Mouse (Mus musculus) megakaryocyte, adult 5-6 weeks (primary cell): ENCODE data around the gene Hsp90b1. TPM values are rescaled to one million over a fixed set of nuclear protein-coding genes. Genes with fewer than 3 reads are reported as not detected.
"Not testable (repeated sequence)": the region's sequence is repeated elsewhere in the genome, so short reads cannot be mapped to it uniquely, and the experiment has no call there.

Source experiments
- ATAC-seq: 2 replicates; pipeline ENCODE4 v1.8.0; 2016; ENCODE audit warnings: mild to moderate bottlenecking, inconsistent platforms; ENCODE audit not compliant: poor library complexity, severe bottlenecking
- total RNA-seq, 2 experiments: library from RNA; stranded (forward) in 1 of 2; stranded (reverse) in 1 of 2; fragments of 153-499, 151-499 nt in 1 of 2; fragments of 221-1000, 200-1000 nt in 1 of 2; gene quantifications; 2 replicates each; pipeline versions ENCODE4 v1.2.3 to v1.2.4; 2015 to 2017

Gene Hsp90b1
- total RNA-seq (2015), result 448 and 496 TPM in 2 replicates
- 724 and 818 TPM in 2 replicates for total RNA-seq (2017)

DNA sequence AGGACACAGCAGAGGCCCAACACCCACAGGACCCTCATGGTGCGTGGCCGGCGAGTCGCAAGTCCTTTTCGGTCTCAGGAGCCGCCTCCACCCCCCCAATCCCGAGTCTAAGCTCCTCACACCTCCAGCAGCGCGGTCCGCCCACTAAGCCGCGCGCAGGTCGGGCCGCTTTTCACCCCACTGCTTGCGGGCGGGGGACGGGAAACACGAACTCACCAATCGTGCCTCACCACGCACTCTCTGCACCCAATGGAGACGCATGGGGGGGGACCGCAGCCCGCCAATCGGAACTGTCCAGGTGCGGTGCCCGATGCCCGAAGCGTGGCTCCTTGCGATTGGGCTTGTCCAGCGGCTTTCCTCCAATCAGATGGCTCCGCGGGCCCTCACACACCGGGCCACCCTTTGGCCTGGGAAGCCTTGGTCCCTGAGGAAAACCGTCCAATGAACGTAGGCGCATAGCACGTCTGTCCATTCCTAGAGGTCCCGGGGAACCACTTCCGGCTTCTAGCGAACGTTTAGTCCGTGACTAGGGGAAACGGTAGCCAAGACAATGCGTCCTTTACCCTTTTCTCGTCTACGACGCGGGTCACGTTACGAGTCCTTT, at the start of gene Hsp90b1, which contains the start of gene Ttc41:
Hsp90b1 (minus strand) TSS at position 192 of the 604 bp plus-strand sequence.
Ttc41 (plus strand) TSS at position 494 of the 604 bp plus-strand sequence.
- peak; percentile 78 for ATAC-seq

DNA sequence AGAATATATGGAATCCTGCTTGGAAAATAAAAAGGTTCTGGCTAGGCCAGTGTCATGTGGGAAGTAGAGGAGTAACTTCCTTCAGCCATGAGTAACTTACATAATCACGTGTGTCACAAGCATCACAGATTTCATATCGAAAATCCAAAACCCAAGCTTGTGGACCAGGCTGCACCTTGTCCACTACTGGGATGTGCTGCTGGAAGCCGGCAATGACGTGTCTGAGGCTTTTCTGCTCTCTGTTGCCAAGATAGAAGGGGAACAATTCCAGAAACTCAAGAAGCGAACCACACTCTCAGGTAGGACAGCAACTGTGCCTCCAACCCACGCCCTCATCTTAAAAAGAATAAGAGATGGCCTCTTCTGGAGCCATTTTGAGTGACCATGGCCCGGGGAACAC, 39.0 kb upstream of the Hsp90b1 start:
- ATAC-seq, result no peak

DNA sequence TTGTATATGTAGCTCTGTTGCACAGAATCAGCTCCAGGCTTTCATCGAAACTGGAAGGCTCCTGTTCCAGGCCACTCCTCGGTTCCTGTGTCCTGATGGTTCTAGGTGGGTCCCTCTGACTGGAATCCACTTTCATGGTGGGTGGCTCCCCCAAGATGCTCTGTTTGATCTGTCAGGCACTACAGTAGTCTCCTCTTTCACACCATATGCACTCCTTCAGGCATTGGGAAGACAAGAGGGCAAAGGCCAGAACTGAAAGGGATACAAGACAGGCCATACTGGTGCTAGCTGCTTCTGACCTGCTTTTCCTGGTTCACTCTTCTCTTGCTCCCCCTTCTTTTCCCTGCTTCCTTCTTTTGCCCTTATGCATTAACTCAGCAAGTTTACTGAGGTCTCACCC, 37.6 kb upstream of the Hsp90b1 start:
- ATAC-seq, result no peak

DNA sequence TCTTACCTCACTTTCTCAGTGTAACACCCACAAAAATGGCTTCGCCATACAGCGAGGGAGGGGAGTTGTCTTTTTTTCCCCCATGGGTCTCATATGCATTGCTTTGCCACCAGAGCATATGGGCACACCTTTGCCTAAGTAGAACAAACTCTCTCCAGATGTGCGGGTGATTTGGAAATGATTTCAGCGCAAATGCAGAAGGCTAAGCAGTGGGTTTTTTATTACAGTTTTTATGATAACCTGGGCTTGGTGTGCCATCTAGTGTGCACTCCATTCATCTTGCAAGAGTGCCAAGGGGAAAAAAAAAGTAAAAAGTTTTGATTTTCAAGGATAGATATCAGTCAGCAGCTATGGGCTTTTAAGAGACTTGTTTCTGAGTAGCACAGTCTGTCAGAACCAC, 29.7 kb upstream of the Hsp90b1 start:
- ATAC-seq, result no peak

DNA sequence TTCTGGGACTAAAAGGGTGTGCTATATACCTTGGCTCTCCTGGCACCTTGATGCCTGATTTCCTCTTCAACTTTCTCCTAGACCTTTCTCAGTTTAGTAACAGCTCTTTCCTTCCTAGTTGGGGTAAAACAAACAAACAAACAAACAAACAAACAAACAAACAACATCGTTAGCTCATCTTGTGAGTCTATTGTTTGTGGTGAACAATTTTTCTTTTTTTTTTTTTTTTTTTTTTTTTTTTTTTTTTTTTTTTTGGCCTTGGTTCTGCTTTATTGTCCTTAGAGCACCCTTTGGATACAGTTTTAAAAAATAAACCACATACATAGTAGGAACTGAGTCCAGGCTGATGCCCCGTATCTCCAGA, 26.2 kb upstream of the Hsp90b1 start:
- no peak for ATAC-seq

DNA sequence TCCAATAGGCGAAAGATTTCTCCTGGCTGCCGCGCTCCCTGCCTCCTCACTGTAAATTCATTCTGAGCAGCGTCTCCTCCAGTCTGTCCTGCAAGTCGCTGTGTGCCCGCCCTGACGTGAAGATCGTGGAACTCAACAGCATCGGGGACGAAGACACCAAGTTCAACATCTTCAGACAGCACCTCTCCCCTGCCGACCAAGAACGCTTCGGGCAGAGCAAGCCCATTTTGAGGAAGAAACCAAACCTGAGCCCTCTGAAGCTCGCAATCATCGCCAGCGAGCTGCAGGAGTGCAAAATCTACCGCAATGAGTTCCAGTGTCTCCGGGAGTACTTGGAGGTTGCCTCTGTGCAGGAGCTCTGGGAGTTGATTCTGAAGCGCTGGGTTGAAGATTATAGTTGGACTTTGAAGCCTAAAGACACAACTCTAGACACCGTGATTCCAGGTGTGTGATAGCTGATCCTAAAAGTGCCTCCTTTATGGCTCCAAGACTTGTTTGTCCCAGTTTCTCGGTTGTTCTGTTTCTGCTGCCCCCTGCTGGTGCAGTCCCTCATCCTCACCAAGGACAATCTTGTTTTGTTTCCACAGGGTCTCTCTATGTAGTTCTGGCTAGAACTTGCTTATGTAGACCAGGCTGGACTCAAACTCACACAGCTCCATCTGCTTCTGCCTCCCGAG, 25.7 kb upstream of the Hsp90b1 start:
- ATAC-seq, result peak; percentile 57

DNA sequence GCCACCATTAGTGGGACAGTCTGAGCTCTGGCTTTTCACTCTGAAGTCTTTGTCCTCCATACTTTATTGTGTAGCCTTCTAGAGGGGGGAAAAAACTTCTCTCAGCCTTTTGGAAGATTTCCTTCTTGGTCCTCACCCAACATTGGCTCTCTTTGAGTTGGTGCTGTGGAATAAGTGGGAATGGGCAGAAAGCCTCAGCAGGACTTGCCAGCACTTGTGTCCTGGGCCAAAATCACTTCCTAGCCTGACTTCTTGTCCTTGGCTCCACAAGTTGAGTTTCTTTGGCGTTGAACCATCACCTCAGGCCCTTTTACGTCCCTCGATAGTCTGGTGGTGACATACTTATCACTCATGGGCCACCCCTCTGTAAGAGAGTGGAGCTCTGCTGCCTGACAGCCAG, 22.9 kb upstream of the Hsp90b1 start:
- no peak for ATAC-seq

DNA sequence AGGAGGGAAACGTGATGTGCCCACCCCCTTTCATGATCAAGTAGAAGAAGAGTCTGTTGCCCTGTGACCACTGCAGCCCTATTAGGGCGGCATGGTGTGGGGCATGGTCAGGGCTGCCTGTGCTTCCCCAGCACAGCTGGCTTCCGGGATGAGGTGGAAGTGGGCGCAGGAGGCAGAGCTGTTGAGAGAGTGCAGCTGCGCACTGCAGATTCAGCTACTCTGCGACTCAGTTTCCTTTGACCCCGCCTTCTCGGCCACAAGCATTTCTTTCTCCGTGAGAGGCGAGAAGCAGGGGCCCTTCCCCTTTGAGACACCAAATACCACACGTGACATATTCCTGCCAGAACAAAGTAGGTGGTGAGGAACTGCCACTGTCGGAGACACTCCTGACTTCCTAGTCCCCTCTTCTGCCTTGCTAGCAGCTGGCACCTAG, 22.3 kb upstream of the Hsp90b1 start:
- ATAC-seq, result peak; percentile 84

DNA sequence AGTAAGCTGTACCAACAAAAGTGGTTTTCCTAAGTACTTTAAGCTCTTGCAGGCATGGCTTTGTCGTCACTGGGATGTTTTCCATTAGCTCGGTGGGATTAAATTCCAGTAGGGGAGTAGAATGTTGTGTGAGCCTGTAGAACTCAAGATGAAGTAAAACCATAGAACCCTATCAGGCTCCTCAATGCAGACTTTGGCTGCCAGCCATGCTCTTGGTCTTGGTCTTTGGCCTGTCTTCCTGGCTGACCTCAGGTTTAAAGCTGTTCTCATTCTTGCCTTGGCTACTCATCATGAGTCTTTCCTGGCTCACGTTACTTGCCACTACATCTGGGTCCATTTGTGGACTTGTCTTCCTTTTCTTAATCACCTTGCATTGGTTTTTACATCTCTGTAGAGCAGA, 6.8 kb upstream of the Hsp90b1 start:
- ATAC-seq, result no peak

DNA sequence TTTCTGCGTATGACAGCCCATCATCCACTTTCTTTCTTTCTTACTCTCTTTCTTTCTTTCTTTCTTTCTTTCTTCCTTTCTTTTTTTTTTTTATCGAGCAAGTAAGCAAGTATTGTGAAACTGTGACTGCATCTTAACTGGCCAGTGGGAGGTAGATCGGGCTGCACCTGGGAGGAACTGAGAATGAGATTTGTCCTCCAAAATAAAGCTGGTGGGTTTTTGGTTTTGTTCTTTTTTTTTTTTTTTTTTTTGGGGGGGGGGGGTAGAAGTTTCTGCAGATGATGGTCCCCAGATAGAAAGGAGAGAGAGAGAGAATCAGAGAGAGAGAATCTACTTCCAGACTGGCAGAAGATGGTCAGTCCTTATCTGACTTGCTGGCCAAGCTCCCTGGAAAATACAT, 1.8 kb upstream of the Hsp90b1 start:
- ATAC-seq, result no peak

DNA sequence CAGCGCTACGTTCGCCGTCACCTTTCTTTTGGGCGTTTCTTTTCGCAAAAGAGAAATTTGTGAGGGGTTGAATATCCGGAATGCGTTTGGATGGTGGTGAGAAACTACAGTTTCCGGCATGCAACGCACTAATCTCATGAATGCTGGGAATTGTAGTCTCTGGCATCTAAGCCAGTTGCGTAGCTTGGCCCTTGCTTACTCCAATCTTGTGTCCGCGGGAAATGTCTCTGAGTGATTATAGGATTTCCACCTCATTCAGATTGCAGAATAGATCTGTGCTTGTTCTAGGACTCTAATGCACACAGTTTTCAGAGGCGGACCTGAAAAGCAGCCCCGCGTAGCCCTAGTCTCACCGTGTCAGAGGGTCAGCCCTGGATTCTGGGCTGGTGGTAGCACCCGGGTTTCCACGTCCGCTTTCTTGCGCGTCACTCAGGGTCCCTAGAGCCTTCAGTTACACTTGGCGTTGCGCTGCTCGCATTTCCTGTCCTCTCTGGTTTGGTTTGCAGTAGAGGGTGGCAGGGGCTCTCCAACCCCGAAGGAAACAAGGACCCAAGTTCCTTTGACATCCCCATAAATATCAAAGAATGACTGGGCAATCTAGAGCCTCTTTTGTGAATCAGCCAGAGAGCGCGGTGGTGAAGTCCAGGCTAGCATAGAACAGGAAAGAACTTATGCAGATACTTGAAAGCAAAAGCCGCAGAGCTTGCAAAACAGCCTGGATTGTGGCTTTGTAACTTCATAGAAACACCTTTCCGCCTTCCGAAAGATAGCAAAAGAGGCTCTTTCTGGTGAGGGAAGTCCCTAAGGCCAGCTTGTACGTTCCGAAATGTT, 828 bp upstream of the Hsp90b1 start:
- peak; percentile 60 for ATAC-seq

DNA sequence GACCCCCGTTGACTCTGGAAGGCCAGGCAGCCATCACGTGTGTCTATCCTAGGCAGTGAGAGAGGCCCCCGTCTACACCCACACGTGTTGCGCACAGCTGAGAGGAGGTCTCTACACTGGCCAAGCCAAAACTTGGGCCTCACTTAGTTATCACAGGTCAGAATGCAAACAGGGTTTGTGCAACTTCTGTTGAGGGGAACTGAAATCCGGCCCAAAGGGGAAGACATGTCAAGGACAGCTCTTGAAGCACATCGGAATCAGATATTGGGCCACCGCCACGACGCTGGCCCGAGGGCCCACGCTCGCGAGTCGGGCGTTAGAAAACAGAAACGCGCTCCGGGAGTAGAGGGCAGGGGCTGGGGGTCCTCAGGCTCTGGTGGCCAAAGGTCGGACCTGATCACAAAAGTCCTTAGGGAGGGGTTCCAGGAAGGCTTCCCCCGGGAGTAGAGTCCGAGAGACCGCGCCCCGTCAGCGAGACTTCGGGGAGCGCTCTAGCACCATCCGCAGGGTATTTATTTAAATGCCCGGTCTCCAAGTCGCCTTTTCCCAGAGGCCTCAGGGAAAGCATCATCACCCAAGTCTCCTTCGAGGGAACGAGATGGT, 619 bp downstream of the Hsp90b1 start:
- ATAC-seq, result peak; percentile 17

DNA sequence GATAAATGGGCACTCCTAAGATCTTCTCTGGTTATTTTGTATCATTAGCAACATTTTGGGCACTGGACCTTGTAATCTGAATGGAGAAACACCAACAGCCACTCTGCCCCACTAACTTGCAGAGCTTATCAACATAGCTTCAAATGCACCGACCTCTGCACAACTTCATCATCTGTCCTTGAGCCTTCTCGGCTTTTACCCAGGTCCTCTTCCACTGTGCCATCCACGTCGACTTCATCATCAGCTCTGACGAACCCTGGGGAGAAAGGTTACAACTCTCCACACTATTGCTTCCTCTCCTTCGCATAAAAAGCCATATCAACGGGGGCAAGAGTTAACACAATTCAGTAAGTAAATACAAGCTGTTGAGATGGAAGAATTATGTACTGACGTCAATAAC, 1.2 kb downstream of the Hsp90b1 start:
- ATAC-seq, result no peak

DNA sequence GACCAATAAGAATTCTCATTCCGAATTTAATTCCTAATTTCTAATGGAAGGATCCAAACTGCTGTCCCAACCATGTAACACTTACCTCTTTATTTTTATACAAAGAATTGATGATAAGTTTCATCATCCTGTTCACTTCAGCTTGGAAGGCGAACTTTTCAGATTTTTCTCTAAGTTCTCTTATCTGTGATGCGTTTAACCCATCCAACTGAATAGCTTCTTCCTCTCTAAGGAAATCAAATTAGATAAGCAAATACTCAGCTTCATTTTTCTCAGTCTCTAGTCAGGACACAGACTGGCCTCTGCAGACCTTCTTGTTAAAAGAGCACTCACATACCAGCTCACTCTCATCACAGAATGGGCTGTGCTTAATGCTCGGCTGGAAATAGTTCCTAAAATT, 1.9 kb downstream of the Hsp90b1 start:
- ATAC-seq, result no peak

DNA sequence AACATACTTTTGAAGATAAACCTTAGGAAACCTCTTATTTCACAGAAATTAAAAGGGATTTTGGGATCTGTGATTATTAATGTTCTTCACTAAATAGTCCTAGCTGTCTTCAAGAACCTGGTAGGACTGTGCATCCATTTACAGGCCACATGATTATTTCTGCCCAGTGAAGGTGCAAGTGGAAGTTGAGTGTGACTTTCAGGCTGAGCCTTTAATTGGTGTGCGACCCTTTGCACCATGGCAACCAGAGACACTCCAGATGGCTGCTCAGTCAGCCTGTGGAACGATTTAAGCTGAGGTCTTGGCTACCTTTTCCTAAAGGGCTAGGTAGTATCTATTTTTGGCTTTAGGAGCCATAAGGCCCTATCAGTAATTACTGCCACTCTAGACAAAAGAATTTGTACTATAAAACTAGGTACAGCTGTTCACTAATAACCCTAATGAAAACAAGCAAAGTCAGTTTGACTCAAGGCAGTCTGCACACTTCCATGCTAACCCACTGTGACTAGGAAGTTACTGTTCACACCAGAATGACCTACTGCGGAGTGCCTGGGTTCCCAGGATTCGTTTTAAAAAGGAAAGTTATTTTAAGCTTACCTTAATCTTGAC, 2.9 kb downstream of the Hsp90b1 start:
- no peak for ATAC-seq

DNA sequence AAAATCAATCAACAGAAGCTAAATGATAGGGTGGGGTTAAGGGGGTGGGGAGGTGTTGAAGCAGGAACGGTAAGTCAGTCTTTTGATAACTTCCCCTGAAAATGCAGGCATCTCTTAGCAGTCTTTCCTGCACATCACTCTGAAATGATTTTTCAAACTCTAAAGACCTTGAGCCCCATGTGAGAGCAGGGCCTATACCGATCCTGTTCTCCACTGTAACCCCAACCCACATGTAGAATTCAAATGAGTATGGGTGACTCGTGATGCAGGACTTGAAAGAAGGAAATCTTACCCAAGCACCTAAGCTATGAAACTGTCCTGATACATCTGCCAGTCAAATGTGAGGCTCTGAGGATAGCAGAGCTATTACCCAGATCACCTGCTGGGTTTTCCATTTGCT, 4.3 kb downstream of the Hsp90b1 start:
- no peak for ATAC-seq

DNA sequence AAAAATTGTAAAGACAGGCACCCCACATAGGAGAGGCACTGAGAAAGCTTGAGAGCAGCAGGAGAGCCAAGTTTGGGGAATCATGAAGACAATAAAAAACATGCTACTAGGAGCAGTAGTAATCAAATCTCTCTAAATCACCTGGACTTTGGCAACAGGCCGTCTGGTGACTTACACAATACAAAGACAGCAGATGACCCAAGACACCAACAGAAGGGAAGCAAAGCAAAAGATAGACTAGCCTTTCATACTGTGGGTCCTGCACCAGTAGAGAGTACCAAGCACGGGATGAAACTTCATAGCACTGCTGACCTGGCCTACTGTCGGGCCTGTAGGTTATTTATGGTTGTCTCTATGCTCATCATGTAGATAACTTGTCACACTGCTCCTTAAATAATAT, 5.1 kb downstream of the Hsp90b1 start:
- no peak for ATAC-seq

DNA sequence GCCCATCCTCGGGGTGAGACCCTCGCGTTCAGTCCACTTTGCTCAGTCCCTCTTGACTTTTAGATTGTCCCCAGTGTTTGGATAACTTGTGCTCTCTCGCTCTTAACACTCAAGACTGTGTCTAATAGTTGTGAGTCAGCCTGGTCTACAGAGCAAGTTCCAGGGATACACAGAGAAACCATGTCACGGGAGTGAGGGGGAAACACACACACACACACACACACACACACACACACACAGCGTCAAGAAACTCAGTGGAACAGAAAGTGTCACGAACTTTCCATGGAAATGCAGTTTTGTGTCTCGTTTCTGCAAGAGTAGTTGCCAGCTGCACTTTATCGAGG, 19.3 kb downstream of the Hsp90b1 start:
- ATAC-seq, result not testable (repeated sequence)

DNA sequence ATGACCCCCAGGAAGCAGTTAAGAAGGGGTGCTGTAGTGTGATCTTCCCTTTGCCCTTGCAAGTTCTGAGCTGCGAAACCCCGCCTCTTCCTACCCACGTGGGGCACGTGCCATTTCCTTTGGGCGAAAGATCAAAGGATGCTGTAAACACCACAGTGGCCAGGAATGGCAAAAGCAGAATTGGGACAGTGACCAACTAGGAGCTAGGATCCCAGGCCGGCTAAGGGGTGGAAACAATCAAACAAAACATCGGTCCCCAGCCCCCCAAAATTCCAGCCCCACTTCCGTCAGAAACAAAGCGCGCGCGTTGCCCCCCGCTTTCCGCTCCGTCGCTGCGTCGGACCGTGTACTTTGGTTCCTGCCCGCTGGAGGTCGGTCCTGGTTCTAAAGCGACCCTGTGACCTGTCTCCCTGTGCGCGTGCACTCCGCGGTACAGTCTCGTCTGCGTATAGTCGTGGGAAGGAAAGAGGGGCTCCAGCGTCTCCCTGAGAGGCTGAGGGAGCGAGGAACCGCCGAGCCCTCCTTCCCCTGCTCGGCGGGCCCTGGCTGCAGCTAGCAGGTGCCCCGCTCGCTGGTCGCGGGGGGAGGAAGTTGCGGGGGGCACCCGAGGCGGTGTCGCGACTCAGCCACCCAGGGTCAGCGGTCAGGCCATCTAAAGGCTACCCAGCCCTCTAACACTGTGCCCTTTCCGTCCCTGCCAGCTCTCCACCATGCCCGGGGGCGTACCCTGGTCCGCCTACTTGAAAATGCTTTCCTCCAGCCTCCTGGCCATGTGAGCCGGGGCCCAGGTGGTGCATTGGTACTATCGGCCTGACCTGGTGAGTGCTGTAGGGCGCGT, 19.9 kb downstream of the Hsp90b1 start:
- peak; percentile 89 for ATAC-seq

DNA sequence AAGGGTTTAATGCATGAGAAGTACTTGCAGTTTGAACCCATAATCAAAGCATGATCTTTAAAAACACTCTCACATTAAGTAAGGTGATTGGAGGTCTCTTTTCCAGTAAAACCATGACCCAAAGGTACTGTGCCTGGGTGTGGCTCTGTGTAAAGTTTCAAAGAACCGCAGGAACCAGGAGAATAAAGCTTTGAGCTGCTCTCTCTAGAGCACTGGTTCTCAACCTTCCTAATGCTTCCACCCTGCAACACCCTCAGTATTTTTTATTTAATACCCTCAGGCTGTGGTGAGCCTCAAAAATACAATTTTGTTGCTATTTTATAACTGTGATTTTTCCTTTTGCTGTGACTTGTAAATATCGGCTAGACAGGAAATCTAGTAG, 20.5 kb downstream of the Hsp90b1 start:
- ATAC-seq, result 0 out of 2 replicates have a peak, but pooled peaks have one; percentile 2
